Mouse (Mus musculus) cerebellum, postnatal 14 days (tissue): ENCODE results near the gene Trim75.
"Not testable (repeated sequence)": the region's sequence is repeated elsewhere in the genome, so short reads cannot be mapped to it uniquely, and the experiment has no call there.

Source experiments
- DNase-seq, 2 experiments: peaks; one replicate each; pipeline ENCODE4 v3.0.0; 2021; ENCODE audit warnings: mixed read lengths in 2 of 2

Trim75 gene

DNA sequence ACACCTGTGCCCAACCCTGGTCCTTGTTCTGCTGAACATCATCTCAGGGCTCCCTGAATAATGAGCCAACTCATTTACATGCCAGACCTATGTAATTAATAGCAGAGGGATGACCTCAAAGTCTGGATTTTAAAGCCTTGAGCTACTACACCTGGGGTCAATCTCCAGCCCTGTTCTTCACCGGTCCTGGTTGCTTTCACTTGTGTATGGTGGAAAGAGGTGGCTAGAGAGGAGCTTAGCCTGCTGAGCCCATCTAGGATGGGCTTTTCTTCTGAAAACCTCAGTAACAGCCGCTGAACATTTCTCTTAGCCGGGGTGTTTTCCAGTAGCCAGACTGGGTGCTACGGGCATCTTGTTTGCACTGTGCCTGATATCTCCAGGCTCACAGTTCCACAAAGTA lies at the start of gene Trim75:
Gene Trim75, minus strand, starts transcription at position 101 of the 400 bp plus-strand sequence.
- DNase-seq: no peak

DNA sequence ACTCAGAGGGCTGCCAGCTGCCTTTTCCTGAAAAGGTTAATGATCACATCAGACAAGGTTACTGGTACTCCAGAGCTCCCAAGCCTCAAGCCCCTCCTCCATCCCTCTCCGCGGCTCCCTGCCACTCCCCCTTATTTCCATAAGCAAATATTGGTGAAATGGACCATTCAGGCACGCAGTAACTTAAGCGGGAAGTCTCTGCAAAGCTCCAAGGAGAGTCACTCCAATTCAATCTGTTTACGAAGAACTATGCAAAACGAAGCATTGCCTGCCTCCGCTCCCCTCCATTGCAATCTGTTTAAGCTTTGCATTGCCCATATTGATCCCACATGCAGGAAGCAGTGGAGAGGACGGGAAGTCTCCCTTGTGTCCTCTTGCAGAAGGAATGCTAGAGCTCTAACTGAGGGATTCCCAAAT lies 49.5 kb upstream of the Trim75 start, which contains the start of gene Apela:
Gene Apela, minus strand, starts transcription at position 220 of the 417 bp plus-strand sequence.
- DNase-seq: peak in 1 of 2 experiments; percentile 11

- DNase-seq: no peak
Observed at GRCm38 (mm10) chr8:65034136-65034535, 46.5 kb upstream of the Trim75 start.

DNA sequence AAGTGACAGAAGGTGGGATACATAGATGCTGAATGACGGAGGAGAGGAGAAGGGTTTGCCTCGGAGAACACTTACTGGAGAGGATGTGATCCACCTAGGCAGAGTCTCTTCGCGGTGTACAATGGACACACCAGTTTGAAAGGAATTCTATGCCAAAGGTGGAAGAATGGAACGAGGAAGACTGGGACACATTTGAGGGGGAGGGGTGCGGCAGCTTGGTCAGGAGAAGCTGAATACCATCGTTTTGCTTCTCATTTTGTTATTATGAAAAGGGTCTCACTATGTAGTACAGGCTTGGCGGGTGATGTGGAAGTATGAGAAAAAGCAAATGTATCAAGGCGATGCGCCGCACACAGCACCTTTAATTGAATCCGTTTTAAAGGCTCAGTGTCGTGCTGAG lies 45.4 kb upstream of the Trim75 start:
- no peak for DNase-seq

DNA sequence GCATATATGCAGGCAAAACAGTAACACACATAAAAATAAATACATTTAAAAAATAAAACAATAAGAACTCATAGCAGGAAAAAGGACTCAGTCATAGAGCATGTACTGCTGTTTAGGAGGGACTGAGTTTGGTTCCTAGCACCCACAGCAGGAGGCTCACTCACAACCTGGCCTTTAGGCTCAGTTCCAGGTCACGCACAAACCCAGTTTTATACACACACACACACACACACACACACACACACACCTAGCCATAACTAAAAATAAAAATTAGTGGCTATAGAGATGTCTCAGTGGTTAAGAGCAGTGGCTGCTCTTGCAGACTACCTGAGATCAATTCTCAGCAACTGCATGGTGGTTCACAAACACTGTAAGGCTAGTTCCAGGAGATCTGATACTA lies 44.5 kb upstream of the Trim75 start:
- DNase-seq: no peak

DNA sequence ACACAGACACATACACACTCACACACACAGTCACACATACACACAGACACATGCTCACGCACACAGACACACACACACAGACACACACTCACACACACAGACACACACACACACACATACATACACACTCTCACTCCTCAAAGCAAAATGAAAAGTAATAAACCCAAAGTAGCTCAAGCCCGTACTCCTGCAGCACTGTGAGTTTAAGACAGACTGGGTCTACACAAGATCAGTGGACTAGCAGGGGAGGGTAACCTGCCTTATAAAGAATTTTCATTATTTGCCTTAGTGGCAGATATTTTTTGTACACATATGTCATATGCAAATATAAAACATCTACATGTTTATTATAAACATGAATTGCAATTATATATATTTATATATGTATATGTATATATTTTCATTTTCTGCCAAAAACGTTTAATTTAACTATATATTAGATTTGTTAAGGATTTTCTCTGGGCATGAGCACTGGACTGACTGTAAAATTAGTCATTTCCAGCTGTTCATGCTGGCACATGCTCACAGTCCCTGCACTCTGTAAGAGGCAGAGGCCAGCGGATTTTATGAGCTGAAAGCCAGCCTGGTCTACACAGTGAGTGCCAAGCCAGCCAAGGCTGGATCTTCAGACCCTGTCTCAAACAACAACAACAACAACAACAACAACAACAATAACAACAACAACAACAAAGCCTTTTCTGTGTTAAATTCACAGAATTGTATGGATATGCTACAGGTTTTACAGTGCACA lies 43.3 kb upstream of the Trim75 start:
- DNase-seq: no peak

DNA sequence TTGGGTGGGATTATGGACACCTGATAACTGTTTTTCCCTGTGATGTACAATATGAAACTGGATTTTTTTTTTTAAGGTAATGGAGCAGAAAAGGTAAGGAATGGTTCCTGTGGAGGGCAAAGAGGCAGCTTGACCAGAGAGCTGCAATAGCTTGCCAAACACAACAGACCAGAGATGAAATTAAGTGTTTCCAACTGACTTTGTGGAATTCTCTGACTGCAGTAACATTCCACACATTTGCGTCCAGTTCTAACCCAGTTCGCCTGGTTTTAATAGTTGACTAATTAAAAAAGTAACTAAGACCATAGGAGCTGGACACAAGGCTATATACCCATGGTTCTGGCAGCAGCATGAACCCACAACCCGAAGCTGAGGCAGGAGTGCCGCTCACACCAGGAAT lies 42.1 kb upstream of the Trim75 start:
- DNase-seq: no peak

DNA sequence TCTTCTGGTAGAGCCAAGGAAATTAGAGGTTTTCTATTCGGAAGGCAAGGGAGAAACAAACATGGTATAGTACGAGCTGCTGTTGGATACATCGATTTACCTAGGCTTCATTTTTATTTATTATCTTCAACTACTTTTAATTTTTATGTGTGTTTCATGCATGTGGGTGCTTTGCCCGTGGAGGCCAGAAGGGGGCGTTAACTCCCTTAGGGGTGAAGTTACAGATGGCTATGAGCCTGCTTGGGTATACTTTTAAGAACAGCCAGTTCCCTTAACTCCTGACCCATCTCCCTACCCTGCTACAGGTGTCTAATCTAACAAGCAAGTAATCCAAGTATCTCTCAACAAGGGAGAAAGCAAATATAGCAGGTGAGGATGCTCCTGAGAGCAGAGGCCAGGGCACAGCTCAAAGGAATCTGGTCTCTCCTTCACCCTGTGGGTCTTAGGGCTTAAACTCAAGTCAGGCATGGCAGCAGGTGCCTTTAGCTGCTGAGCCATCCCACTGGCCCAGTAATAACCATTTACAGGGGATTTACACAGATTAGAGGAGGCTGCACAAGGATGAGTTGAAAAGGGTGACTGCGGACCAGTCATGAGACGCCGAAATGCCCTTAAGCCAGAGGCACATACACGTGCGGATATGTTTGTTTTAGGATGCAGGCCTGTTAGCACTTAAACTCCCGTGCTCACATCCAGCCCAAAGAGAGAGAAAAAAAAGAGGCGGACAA lies 41.5 kb upstream of the Trim75 start:
- no peak for DNase-seq

DNA sequence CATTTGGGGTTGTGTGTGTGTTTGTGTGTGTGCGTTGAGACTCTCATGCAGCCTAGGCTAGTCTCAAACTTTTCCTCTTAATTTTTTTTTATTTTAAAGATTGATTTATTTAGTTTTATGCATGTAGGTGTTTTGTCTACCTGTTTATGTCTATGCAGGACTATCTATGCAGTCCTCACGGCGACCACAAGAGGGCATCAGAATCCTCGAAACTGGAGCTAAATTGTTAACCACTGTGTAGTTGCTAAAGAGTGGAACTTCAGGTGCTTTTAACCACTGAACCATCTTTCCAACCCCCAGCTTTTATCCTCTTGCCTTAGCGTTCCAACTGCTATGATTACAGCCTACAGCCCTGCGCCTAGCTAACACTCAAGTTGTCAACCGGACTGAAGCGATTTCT lies 34.9 kb upstream of the Trim75 start:
- peak; percentile 77 to 84 for DNase-seq

DNA sequence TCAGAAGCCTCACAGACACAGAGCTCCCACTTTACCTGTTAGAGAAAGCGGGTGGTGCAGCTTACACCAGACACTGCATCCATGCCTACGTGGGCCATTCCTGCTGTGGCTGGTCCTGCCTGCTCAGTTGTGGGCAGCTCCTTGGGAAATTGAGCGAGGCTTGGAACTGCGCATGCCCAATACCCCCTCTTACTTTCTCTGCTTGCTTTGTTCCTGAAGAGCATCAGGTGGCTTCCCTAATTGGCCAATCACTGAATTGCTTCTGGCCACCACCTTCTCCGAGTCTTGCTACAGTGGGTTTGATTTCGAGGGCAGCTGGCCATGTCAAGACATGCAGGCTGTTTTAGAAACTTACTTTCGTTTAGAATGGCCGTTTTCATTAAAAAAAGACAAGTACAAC lies 30.8 kb upstream of the Trim75 start, which contains the start of the genes Trim61 and Trim60:
Gene Trim61, minus strand, starts transcription at position 101 of the 400 bp plus-strand sequence.
Gene Trim60, minus strand, starts transcription at position 162 of the 400 bp plus-strand sequence.
- DNase-seq: no peak

GRCm38 (mm10) chr8:65007616-65008015 lies 20.0 kb upstream of the Trim75 start:
- DNase-seq: not testable (repeated sequence)

DNA sequence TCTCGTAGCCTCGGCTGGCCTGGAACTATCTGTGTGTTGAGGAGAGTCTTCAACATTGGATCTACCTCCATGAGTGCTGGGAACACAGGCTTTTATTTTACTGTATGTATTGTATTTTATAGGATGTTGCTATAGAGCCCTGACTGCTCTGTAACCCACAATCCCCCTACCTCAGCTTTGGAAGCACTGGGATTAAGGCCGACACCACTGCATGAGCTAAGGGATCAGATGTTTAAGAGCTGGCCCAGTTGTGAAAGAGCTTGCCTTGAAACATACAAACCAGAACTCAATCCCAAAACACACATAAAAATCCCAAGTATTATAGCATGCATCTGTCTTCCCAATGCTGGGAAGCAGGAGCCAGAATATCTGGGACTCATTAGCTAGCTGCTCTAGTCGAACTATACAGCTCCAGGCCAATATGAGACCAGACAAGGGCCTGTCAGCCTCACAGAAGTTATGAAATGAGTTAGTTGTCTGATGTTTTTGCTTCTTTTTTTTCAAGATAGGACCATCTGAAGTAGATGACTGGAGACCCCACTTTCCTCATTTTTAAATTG lies 11.3 kb upstream of the Trim75 start:
- DNase-seq: no peak

DNA sequence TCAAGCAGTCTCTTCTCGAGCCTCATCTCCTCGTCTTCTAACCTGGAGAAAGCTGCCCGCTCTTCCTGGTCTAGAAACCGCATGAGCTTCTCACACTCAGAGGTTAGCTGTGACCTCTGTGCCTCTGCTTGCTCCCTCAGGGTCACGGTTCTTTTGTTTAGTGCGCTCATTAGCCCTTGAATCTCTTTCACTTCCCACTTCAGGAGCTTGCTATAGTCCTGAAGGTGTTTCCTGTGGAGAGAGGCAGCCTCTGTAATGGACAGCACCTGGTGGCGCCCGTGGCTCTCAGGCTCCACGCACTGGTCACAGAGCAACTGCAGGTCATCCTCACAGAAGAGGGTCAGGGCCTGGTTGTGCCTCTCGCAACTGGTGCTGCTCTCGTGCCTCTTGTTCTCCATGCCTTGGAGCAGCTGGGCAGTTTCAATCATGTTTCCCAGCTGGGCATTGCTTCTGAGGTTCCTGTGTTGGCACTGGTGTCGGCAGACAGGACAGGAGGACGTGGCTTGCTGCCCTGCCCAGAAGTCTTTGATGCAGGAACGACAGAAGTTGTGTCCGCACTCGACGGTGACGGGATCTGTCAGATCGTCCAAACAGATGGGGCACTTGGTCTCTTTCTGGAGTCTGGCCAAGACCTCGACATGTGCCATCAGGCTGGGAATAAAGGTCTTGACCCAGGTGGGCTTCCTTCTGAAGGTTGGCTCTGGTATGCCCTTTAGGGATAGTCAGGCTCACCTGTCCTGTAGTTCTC lies 4.3 kb downstream of the Trim75 start:
- peak; percentile 42 to 49 for DNase-seq

- DNase-seq: no peak
Observed at GRCm38 (mm10) chr8:64962836-64963235, 24.8 kb downstream of the Trim75 start.

- no peak for DNase-seq
Observed at GRCm38 (mm10) chr8:64959025-64959424, 28.6 kb downstream of the Trim75 start.

DNA sequence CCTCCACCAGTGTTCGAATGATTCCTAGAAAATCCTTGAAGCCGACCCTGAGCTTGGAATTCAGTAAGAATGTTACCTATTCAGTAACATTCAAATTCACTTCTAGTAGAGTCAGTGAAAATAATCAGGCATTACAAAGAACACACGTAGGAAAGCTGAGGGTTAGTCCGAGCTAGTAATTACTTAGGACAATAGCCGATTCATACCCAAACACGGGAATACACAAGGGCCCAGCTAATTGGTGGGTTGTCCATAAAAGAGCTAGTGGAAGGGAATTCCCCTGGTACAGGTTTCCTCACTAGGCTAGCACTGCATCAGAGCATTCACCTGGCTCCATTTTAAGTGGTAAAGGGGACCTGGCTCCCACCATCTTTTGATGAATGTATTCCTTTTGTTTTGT lies 35.5 kb downstream of the Trim75 start:
- no peak for DNase-seq

DNA sequence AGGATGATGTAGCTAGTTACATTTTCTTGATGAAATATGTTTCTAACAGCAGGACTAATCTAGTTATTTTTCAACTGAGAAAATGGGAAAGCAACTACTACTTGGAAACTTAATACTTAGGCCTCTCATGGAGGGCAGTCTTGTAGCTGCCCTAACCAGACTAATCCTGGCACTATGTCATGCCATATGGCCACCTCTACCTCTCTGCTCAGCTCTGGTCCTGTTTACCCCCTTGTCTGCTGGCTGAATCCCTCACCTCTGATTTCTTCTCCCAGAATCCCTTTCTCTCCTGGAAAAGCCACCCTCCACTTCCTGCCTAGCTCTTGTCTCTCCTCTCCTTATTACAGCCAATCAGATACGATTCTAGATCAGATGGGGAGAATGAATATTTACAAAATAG lies 39.3 kb downstream of the Trim75 start:
- DNase-seq: peak; percentile 19 to 55

- DNase-seq: no peak
Observed at GRCm38 (mm10) chr8:64947698-64948034, 40.0 kb downstream of the Trim75 start.

- peak; percentile 96 to 97 for DNase-seq
Observed at GRCm38 (mm10) chr8:64946820-64947697, 40.6 kb downstream of the Trim75 start, which contains the start of gene Tmem192. Gene Tmem192, plus strand, starts transcription at chr8:64947185.

GRCm38 (mm10) chr8:64946441-64946819 lies 41.2 kb downstream of the Trim75 start:
- no peak for DNase-seq

DNA sequence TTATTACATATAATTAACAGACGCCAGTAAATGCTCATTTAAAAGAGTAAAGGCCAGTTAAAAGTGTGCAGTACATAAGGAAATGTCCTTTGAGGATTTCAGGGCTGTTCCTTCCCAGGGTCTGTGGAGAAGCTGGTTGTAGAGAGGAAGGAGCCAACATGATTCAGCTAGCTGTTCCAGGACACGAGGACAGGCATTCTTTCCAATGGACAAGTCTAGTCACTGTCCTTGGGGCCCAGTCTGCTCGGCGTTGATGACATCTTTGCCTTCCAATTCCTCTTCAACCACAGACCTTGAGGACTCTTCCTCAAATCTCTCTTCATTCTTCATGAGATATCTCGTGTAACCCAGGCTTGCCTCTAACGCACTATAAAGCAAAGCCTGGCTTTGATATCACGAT lies 42.0 kb downstream of the Trim75 start:
- no peak for DNase-seq

- DNase-seq: peak in 1 of 2 experiments; percentile 25
Observed at GRCm38 (mm10) chr8:64944831-64945230, 42.8 kb downstream of the Trim75 start.
